Mouse (Mus musculus) testis, adult 2 months (tissue): ENCODE results near the gene Mpped2.

Experiments used
- CTCF ChIP-seq: fragments of 200-500 bp; IDR thresholded peaks from 2 replicates; pipeline ENCODE4 v1.5.1; 2012; ENCODE audit warnings: low read depth, mild to moderate bottlenecking, inconsistent platforms, low read length, moderate library complexity; ENCODE audit not compliant: control insufficient read depth, insufficient read depth, insufficient replicate concordance
- POLR2A ChIP-seq: fragments of 200-500 bp; IDR thresholded peaks from 2 replicates; pipeline ENCODE4 v1.6.1; 2012; ENCODE audit warnings: low read depth, mild to moderate bottlenecking, inconsistent platforms, low read length, moderate library complexity; ENCODE audit not compliant: control insufficient read depth

DNA sequence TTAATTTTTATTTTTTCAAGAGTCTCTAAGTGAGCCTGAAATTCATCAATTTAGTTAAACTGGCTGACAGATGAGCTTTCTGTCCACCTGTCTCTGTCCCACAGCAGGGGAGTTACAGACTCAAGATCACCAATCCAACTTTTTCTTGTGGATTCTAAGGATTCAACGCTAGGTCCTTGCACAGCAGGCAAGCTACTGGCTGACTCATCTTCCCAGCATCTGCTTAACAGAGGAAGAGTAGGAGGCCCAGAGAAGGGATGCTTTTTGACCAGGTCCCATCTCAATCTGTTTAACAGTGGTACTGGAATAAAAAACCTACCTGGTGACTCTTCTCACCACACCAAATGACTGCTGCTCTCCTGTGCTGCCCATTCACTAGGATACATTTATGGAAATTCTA lies 133.0 kb downstream of the Mpped2 start:
- TF ChIP-seq CTCF = no peak
- TF ChIP-seq POLR2A = no peak
